Mouse (Mus musculus) cortical plate, adult 2 months (tissue): ENCODE measurements around the gene Trak1.

Source experiments
- CTCF ChIP-seq: fragments of 200-500 bp; IDR thresholded peaks from 2 replicates; pipeline ENCODE4 v1.5.1; 2011; ENCODE audit warnings: mild to moderate bottlenecking, control low read depth, low read length; ENCODE audit not compliant: insufficient read depth; ENCODE audit errors: extremely low read depth
- POLR2A ChIP-seq: fragments of 200-500 bp; IDR thresholded peaks from 2 replicates; pipeline ENCODE4 v1.6.1; 2011; ENCODE audit warnings: mild to moderate bottlenecking, low read length, control low read depth; ENCODE audit not compliant: insufficient read depth; ENCODE audit errors: extremely low read depth

DNA sequence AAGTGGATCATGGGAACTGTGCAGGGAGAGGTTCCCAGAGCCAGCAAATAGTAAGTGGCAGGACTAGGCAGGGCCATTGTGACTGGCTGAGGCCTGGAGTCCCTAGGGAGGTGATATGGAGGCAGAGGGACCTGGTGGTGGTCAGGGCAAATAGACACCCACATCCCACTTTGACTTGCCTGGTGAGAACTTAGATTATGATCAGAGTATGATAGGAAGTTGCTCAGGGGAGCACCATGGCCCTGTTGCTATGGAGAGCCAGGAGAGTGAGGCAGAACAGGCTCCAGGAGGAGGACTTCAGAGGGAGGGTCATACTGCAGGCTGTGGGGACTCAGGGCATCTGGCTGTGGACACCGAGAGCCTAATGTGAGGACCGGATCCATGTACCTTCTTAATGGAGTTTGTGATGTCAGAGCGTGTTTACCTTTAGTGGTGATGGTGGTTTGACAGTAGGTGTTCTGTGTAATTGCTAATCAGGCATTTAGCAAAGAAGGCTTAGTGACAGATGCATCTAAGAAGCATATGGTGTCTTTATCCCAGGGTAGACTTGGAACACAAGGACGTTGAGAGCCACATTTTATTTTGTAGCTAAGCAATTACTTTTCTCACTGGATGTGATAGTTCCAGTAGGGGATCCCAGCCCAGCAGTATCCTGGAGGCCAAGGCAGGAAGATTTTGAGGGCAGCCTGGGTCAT lies 18.7 kb downstream of the Trak1 start:
- TF ChIP-seq CTCF (no peak), POLR2A (no peak)
